Mouse (Mus musculus) cerebellum, postnatal 4 days (tissue): ENCODE measurements around the gene Styx.
"Not testable (repeated sequence)": the region's sequence is repeated elsewhere in the genome, so short reads cannot be mapped to it uniquely, and the experiment has no call there.

Source experiments
- DNase-seq, 2 experiments: peaks; one replicate each; pipeline ENCODE4 v3.0.0; 2022; ENCODE audit warnings: low spot score in 2 of 2, mixed read lengths in 1 of 2

The Styx gene

GRCm38 (mm10) chr14:45364211-45365195, 13.6 kb downstream of the Styx start:
- DNase-seq, result peak; percentile 23 to 66

- DNase-seq, result no peak
Observed at GRCm38 (mm10) chr14:45365196-45365587, 14.3 kb downstream of the Styx start.

GRCm38 (mm10) chr14:45378771-45379170, 27.9 kb downstream of the Styx start:
- no peak for DNase-seq

GRCm38 (mm10) chr14:45380756-45381155, 29.9 kb downstream of the Styx start:
- no peak for DNase-seq

- no peak for DNase-seq
Observed at GRCm38 (mm10) chr14:45382912-45383311, 32.0 kb downstream of the Styx start.

- DNase-seq, result no peak
Observed at GRCm38 (mm10) chr14:45385596-45385995, 34.7 kb downstream of the Styx start.

GRCm38 (mm10) chr14:45387480-45387879, 36.6 kb downstream of the Styx start:
- DNase-seq, result no peak

GRCm38 (mm10) chr14:45388345-45389181, 37.7 kb downstream of the Styx start:
- DNase-seq, result peak; percentile 79 to 92

- DNase-seq, result no peak
Observed at GRCm38 (mm10) chr14:45389194-45389593, 38.3 kb downstream of the Styx start.

- DNase-seq, result no peak
Observed at GRCm38 (mm10) chr14:45399836-45400235, 48.9 kb downstream of the Styx start.

GRCm38 (mm10) chr14:45403651-45404050, 52.8 kb downstream of the Styx start:
- DNase-seq, result no peak

GRCm38 (mm10) chr14:45404813-45405212, 53.9 kb downstream of the Styx start, which contains the start of gene Gnpnat1:
Gene Gnpnat1, minus strand, starts transcription at chr14:45404913.
- DNase-seq, result not testable (repeated sequence)

- no peak for DNase-seq
Observed at GRCm38 (mm10) chr14:45416265-45416664, 65.4 kb downstream of the Styx start.

- DNase-seq, result no peak
Observed at GRCm38 (mm10) chr14:45418553-45418952, 67.7 kb downstream of the Styx start.

- no peak for DNase-seq
Observed at GRCm38 (mm10) chr14:45419323-45419722, 68.4 kb downstream of the Styx start.

GRCm38 (mm10) chr14:45422371-45422770, 71.5 kb downstream of the Styx start:
- no peak for DNase-seq

- peak in 1 of 2 experiments; percentile 33 for DNase-seq
Observed at GRCm38 (mm10) chr14:45423220-45423619, 72.3 kb downstream of the Styx start.

GRCm38 (mm10) chr14:45430066-45430842, 79.4 kb downstream of the Styx start:
- DNase-seq, result no peak

- DNase-seq, result no peak
Observed at GRCm38 (mm10) chr14:45432003-45432402, 81.1 kb downstream of the Styx start.

- DNase-seq, result no peak
Observed at GRCm38 (mm10) chr14:45434220-45434619, 83.3 kb downstream of the Styx start.

GRCm38 (mm10) chr14:45438250-45438930, 87.5 kb downstream of the Styx start:
- DNase-seq, result no peak
